Mouse (Mus musculus): ENCODE data around the gene Qrich2.

Qrich2 gene

DNA sequence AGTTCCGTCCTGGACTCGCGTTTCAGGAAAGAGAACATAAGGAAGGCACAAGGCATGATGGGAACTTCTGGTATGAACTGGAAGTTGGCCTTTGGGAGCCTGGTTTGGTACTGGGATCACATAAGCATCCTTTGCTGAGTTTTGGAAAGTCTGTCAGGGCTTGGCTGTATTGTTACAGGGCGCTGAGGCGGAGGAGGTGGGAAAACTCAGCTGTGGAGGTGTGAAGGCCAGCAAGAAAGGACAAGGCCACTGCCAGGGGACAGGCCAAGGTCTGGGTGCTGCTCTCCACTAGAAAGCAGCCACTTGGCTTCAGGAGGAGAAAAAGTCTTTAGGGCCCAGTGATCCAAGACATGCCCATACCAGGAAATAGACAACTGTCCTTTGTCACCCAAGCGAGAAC lies 22.7 kb downstream of the Qrich2 start:
- DNase-seq, result no peak

DNA sequence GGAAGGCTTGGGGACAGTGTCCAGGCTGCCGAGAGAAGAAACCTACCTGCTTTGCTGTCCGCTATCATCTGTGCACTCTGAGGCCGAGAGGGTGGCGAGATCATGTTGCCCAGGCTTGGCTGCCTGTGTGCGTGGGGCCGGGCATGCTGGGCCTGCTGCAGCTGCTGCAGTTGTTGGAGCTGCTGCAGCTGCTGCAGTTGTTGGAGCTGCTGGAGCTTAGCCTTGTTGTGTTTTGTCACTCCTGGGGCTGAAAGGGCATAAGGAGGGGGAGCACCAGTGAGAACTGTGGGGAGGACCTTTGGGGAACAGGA lies 23.2 kb downstream of the Qrich2 start:
- DNase-seq, result no peak

DNA sequence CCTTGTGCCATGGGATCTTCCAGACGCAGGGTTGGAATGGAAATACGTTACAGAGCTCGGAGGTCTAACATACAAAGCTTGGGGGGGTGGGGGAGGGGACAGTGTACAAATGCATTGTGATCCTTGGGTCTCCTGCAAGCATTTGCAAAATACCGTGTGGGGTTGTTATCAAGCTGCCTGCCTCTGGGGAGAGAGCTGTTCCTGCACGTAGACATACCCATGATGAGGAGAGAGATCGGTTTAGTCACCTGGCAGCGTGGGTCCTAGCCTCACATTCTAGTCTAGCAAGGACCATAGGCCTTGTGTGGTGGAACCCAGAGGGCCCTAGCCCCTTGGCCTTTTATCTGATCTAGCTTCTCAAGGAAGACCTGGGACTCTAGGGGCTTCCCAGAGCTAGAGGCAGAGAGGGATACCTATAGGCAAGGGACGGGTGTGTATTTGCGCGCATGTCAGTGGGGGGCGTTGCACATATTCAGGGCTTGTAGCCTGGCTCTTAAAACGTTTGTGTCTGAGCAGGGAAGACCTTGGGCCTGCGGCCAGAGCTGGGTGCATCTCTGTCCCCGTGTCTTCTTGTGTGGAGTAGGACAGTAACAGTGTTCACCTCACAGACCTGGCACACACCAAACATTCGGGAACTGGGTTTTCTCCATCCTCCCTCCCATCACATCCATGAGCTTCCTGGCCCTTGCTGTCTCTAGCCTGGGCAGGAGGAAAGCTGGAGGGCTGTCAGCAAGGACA lies 23.7 kb downstream of the Qrich2 start:
- DNase-seq, result no peak

DNA sequence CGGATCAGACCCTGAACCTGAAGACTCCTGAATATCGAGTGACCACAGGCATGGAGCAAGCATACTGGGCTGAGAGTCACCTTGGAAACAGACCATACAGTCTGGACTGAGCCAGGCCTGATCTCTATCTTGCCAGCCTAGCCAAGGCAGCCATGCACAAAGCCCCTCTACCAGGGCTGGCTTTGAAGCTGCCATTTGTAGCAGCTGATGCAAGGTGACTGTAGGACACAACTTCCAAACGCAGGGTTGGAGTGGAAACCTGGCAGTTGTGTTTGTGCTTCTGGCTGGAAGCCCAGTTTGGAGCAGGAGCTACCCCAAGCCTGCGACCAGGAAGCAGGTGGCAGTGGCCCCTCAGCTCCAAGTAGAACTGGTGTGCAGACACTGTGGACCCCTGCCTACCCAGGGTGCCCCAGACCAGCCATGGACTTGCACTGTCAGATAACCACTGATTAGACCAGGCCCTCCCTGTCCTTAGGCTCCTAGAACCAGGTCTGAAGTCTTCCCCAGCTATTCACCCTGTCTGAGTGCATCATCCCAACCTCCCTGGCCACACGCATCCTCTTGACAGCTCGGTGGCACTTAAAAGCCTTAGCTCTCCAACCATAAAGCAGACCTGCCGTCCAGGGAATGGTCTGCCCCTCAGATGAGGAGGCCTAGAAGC lies 25.5 kb downstream of the Qrich2 start:
- no peak for DNase-seq

DNA sequence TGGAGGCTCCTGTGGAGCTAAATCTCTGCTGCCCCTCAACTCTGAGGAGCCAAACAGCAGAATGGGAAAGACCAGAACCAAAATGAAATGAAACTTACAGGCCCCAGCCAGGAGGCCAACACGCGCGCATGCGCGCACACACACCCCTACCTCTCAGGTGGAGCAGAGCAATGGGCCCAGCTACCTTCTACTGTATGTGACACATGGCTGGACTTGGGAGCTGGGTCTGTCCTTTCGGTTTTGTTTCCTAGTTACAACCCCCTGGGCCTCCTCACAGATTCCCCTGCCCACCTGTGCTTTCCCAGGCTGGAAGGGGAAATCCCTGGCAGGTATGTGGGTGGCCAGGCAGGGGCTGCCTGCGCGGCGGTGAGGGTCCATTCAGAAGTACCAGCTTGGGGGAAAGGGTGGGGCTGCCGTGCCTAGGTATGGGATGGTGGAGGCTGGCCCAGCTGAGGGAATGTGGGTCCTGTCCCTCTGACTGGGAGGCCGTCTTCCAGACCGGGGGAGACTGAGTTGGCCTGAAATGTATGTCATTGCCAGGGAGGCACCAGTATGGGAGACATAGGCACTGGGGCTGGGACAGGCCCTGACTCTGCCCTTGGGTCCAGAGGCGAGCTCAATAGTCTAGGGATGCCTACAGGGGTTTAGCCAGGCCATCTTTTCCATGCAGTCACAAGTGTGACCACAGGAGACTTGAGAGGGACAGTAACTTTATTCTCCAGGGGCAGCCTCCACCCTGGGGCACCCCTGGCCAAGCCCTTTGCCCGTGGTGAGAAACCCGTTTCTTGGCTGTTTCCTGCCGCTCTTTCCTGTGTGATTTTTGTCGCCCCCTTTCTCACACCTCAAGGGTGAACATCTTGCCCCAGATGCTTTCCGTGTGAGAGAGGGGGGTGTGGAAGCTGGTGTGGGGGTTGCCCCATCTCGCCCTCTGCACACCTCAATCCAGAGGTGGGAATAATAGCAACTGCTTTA lies 26.5 kb downstream of the Qrich2 start:
- no peak for DNase-seq

DNA sequence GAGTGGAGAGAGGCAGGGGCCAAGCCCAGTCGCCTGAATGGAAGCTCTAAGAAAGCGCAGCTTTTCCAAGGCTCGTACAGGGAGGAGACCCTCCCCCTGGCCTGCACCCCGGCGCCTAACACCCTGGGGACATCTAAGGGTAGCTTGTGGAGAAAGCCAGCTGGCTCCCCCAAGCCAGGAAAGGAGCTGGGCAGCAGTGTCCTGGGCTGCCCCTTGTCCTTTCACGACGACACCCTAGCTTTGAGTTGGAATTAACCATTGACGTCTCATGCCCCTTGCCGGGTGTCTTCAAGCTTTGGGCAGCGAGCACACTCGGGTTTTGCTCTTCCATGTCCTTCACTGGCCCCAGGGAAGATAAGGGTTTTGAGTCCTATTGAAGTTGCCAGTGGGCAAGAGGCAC lies 28.5 kb downstream of the Qrich2 start:
- no peak for DNase-seq

DNA sequence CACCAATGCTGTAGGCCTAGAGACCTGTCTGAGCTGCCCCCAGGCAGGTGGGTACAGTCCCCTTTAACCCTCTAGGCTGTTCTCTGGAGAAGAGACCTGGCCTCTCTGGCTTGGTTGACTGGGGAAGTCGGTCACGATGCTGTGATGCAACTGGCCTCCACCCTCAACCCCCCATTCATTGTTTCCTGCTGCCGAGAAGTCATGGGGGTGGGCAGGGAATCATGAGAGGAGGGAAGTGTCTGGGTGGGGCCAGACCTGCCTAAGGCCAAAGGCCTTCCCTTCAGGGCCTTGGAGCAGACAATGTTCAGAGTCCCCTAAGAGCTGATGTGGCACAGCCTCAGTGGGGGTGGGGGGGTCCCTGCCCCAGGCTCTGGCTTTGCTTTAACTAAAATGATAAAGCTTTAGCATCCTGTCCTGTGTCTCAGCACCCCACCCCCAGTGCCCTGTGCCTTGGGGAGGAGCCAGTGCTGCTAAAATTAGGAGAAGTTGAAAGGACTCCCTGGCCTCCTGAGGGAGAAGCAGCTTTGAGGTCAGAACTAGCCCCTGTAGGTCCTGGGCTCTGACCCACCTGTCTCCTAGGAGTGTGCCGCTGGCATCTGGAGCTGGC lies 29.2 kb downstream of the Qrich2 start:
- DNase-seq, result peak in 1 of 2 experiments; percentile 45

DNA sequence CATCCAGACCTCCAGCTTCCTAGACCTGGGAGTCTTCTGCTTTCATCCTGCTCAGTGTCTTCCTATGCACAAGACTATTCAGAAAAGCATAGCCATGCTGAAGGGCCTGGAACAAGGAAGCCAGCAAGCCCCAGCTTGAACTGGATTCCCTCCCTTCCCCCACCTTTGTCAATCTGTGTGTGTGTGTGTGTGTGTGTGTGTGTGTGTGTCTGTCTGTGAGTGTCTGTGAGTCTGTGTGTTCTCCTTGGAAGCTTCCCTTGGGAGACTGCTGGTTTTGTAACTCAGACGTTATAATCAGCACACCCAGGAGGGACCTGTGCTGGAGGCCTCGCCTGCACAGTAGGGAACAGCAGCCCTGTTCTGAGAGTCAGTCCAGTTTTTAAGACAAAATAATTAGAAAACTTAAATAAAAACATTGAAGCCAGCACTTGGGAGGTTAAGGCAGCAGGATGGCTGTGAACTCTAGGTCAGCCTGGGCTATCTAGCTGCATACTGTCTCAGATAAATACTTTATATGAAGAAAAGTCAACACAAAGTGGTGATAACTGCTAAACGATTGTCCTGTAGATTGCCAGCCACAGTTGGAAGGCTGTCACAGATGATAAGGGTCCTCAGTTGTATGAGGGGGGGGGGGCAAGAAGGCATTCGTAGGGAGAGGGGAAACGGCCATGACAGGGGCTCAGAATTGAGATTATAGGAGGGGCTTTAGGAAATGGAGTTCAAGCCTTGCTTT lies 29.9 kb downstream of the Qrich2 start:
- DNase-seq, result no peak

DNA sequence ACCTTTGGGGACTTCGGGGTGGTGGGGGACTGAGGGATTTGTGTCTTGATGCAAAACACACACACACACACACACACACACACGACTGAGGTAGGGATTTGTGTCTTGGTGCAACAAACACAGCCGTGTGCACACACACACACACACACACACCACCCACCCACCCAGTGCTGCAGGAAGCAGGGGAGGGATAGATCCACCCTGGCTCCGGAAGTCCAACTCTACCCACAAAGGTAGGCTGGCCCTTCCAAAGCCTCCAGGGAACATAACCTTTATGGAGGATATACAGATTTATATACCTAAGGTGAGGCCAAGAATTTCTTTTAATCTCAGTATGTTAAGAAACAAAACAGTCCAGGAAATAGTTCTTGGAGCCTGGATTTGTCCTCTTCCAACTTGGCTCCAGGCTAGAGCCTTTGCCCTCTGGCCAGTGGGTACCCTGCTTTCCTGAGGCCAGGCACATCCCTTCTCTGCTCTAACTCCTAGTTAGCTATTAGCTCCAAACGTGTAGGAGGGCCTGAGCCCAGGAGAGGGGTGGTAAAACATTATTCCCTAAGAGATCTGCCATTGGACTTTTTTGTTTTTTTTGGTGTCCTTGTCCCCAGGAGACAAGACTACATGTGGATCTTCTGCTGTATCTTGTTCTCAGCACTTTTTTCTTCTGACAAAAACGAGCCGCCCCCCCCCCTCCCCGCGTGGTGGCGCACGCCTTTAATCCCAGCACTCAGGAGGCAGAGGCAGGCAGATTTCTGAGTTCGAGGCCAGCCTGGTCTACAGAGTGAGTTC lies 30.9 kb downstream of the Qrich2 start:
- peak; percentile 72 to 83 for DNase-seq

DNA sequence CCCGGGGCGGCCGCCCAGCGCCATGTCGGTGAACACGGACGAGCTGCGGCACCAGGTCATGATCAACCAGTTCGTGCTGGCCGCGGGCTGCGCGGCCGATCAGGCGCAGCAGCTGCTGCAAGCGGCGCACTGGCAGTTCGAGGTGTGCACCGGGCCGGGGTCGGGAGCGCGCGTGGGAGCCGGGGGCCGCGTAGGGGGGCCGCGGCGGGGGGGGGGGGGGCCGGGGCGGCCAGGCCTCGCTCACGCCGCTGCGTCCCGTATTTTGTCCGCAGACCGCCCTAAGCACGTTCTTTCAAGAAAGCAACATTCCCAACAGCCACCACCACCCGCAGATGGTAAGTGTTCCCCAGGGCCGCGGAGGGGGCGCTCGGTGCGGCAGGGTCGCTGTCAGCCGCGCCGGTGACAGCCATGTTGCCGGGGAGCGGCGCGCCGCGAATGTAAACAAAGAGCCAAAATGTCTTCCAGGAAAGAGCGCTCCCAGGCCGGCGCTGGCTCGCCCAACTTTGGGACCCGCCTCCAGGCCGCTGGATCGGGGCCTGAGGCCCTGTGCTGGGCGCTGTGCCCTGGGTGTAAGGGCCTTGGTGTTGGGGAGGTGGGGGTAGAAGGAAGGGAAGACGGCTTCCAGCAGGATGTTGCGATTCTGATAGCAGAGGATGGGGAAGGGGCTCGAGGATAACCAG lies 31.6 kb downstream of the Qrich2 start:
- DNase-seq, result peak in 1 of 2 experiments; percentile 64

DNA sequence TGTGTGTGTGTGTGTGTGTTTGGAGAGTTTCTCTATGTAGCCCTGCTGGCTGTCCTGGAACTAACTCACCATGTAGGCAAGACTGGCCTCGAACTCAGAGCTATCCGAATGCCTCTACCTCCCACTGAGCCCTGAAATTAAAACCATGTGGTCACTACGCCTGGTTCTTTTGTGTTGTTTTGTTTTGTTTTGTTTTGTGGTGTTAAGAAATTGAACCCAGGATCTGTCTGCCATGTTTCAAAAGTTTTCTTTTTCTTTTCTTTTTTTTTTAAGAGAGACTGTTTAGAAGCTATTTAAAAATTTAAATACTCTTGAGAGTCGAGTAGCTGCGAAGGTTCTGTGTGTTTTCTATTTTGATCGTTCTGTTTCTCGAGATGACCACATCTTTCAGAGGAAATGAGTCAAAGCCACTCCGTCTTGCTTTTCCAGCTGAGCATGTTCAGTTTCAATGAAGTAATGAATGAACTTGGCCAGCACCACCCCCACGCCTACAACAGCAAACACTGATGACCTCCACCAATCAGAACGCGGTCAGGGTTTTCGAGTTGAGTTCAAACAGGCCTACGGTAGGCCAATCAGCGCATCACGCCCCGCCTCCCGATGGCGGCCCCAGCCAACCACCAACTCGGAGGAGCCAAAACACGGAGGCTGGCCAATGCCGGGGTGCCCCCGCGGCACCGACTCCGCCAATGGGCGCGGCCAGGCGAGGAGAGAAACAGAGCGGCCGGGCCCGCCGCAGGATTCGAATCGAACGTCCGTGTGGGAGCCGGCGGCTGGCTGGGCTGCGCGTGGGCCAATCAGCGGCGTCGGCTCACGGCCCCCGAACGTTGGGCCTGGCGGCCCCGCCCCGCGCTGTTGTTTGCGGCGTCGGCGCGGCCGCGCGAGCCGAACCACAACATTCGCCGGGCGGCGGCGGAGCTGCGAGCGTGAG lies 32.4 kb downstream of the Qrich2 start, which contains the start of gene Ubald2:
Gene Ubald2 (plus strand): TSS at position 739 of the 931 bp plus-strand sequence.
- peak; percentile 99 to 100 for DNase-seq

DNA sequence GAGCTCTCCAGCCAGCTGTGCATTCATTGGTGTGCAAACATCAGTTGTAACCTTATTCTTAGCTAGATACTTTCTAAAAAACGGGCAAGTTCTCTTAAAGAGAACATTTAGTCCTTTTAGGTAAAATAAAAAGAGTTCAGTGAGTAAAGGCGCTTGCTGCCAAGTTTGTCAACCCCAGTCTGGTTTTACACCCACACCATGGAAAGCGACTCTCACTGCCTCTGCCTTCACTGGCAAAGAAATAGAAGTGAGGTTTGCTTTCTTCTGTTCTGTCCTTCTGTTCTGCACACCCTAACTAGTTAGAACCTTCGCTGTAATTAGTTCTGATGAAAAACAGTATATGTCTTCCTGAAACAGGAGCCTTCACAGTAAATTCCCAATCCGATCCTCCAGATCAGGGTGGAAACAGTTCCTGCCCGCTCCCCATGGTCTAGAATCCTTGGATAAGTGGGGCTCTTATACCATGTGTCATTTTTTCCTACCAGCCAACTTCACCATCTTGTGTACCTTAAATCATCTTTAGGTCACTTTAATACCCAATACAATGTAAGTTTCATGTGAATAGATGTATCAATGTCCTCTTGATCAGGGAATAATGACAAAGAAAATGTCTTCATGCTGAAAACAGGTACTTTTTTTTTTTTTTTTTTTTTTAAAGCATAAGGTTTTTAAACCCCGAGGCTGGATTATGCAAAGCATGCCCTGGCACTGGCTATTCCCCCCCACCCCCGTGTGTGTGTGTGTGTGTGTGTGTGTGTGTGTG lies 33.3 kb downstream of the Qrich2 start:
- DNase-seq, result no peak

DNA sequence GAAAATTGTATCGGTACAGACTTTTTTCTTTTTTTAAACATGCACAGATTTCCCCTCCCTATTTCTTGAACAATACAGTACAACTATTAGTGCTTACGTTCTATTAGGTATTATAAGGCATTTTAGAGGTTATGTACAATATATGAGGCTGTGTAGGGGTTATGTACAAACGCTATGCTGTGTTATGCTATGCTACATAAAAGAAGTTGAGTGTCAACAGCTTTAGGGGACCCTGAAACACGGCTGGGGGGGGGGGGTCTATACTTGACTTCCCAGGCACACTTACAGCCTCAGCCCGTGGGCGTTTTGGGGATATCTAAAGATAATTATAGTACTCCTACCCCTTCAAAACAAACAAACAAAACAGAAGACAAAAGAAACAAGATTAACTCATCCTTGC lies 33.9 kb downstream of the Qrich2 start:
- DNase-seq, result no peak

DNA sequence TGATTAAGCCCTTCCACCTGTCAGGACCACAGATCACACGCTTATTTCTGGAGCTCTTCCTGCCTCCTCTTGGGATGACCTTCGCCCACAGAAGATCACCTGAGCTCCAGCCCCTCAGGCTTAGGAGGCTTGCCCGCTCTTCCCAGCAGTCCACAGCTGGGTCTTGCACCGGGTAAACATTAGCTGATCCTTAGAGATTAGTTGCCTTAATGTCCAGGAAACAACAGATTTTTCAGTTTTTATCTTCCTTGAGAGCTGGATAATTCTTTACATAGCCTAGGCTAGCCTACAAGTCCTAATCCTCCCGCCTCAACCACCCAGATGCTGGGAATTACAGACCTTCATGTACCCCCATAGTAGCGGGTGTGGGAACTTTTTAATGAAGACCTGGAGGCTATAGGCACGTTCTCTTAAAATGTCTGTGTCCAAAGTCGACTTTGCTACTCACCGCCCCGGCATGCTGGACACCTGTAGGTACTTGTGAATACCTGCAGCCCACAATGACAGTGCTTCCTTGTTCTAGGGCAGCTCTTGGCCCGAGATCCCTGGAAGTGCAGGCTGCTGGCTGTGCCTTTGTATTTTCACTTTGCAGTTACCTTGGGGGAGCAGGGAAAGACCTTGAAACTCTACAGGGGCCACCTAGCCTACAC lies 34.5 kb downstream of the Qrich2 start:
- peak; percentile 55 to 61 for DNase-seq

DNA sequence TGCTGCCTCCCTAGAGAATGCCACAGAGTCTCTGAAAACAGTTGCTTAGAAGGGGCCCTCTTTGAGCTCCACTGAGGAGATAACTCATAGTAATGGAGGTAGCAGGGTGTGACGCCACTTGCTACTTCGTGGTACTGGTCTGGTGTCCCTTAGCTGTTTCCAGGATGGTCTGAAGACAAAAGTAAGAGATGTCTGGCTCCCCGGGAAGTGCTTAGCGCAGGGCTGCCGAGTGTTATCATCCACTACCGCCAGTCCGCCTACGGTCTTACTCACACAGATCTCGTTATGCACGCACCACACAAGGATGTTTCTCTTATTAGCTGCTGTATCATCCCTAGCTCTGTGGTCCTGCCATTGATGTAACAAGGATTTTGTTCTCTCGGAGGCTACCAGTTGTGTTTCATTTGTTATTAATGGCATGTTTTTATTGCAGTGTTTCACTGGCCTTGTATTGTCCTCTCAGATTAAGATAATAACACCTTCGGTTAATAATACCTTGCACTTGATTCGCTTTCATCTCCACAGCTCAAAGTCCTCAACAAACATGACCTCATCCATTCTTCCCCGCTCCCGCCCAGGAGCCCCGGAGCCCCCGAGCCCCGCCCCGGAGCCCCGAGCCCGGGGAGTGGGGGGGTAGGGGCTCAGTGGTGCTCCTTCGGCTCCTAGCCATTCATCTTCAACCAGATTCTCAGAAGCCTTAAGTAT lies 35.2 kb downstream of the Qrich2 start:
- no peak for DNase-seq

DNA sequence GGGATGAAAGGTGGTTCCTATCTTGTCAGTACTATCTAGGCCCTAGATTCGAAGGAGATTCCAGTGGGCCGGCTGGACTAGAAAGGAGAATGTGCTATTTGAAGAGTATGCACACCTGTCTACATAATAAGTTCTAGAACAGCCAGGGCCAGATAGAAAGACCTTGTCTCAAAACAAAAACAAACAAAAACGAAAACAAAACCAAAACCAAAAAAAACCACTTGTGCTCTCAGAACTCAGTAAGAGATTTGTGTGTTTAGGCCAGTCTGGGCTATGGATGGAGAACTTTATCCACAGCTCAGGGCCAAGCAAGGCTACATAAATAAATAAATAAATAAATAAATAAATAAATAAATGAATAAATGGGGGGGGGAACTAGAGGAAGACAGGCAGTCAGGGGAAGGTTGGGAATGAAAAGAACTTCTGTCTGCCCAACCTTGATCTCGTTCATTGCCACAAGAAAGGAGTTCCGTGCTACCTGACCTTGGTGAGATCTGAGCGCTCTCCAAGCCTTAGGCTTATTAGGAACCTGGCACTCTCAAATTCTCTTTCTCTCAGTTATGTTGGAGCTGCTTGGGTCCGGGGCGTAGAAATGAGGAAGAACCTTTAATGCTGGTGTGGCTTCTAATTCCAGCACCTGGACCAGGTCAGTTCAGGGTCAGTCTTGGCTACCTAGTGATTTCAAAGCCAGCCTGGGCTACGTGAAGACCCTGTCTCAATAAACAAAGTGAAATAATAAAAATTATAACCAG lies 36.0 kb downstream of the Qrich2 start:
- DNase-seq, result no peak

Data from kidney, adult 8-10 months (tissue).